In the genomic region with DNA sequence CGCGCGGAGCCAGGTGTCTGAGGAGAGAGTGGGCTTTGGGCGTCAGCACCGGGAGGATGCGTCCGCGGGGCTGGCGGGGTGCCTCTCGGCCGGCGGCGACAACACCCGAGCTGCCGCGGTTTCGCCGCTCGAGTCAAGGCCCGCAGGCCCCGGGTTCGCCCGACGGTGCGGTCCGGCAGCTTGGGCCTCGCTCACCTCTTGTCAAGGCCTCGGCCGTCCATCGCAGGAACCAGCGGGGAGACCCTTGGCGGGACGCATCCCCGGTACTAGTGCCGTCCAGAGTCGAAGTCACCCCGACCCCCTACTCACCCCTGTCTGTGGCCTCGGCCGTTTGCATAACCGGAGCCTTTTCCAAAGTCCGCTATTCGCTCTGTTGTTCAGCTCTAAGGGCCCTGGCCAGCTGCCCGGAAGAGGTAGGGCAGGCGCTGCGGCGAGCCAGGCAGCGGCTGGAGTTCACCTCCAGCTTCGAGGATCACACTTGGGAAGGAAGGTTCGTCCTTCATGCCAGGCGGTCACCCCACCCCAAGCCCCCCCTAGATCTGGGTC, we compare ENCODE assay signal across 8 mouse cellular contexts. TPM values are rescaled to one million over a fixed set of nuclear protein-coding genes. Genes with fewer than 3 reads are reported as not detected.
A peak's percentile ranks its signal among the peaks of the same experiment; 100 is the strongest.
DNase-seq lines count a peak whose midpoint lies in the region; ATAC-seq lines count a peak whose summit lies in the region.

No protein-coding gene starts in this region.

- peak; percentile 17 for DNase-seq in urinary bladder, postnatal 10 days (ENCODE audit: low spot score)
- DNase-seq in urinary bladder, adult 2 months (ENCODE audit: low spot score) = no peak
- DNase-seq in B cell, adult 2 months = no peak

- peaks cover 20% of the 10 kb centered on the region for H3K4me1 ChIP-seq in embryonic facial prominence, embryonic 12.5 days
- peaks cover 41% of the 10 kb centered on the region for H3K4me1 ChIP-seq in heart, embryonic 13.5 days
- peaks cover 21% of the 10 kb centered on the region for H3K4me1 ChIP-seq in kidney, embryonic 16.5 days (ENCODE audit: insufficient read depth, low read length)
- peaks cover 25% of the 10 kb centered on the region for H3K4me1 ChIP-seq in liver, embryonic 16.5 days (ENCODE audit: control insufficient read depth, low read depth, low read length)
- peaks cover 41% of the 10 kb centered on the region for H3K4me1 ChIP-seq in neural tube, embryonic 13.5 days (replicated peaks)

- H3K9ac ChIP-seq in embryonic facial prominence, embryonic 12.5 days = peak overlapping the region; percentile 91
- H3K9ac ChIP-seq in heart, embryonic 13.5 days = peak overlapping the region; percentile 92
- peak overlapping the region; percentile 98 for H3K9ac ChIP-seq in kidney, embryonic 16.5 days (replicated peaks; ENCODE audit: low read length)
- peak overlapping the region; percentile 99 for H3K9ac ChIP-seq in liver, embryonic 16.5 days (ENCODE audit: low read depth, low read length)
- H3K9ac ChIP-seq in neural tube, embryonic 13.5 days = peak overlapping the region; percentile 97

- H3K4me3 ChIP-seq in embryonic facial prominence, embryonic 12.5 days = peak overlapping the region; percentile 76
- H3K4me3 ChIP-seq in heart, embryonic 13.5 days = peak overlapping the region; percentile 68
- H3K4me3 ChIP-seq in kidney, embryonic 16.5 days (ENCODE audit: low read length) = peak overlapping the region; percentile 96
- peak overlapping the region; percentile 76 for H3K4me3 ChIP-seq in liver, embryonic 16.5 days (ENCODE audit: low read depth, low read length)
- peak overlapping the region; percentile 90 for H3K4me3 ChIP-seq in neural tube, embryonic 13.5 days

- H3K4me2 ChIP-seq in embryonic facial prominence, embryonic 12.5 days (replicated peaks) = peak overlapping the region; percentile 74
- H3K4me2 ChIP-seq in heart, embryonic 13.5 days = peak overlapping the region; percentile 94
- H3K4me2 ChIP-seq in kidney, embryonic 16.5 days (replicated peaks; ENCODE audit: low read depth, low read length) = peak overlapping the region; percentile 83
- H3K4me2 ChIP-seq in liver, embryonic 16.5 days (ENCODE audit: low read depth, low read length) = peak overlapping the region; percentile 93
- H3K4me2 ChIP-seq in neural tube, embryonic 13.5 days = peak overlapping the region; percentile 82

- no peaks in the 10 kb centered on the region; the same call in 1 of the 2 replicates for H3K36me3 ChIP-seq in embryonic facial prominence, embryonic 12.5 days
- peaks cover 10% of the 10 kb centered on the region for H3K36me3 ChIP-seq in heart, embryonic 13.5 days
- no peaks in the 10 kb centered on the region for H3K36me3 ChIP-seq in kidney, embryonic 16.5 days (ENCODE audit: insufficient read depth, low read length)
- peaks cover 8% of the 10 kb centered on the region for H3K36me3 ChIP-seq in liver, embryonic 16.5 days (ENCODE audit: control insufficient read depth, insufficient read depth)
- H3K36me3 ChIP-seq in neural tube, embryonic 13.5 days = peaks cover 4% of the 10 kb centered on the region

- H3K9me3 ChIP-seq in embryonic facial prominence, embryonic 12.5 days = no peaks in the 10 kb centered on the region
- no peaks in the 10 kb centered on the region for H3K9me3 ChIP-seq in heart, embryonic 13.5 days
- H3K9me3 ChIP-seq in kidney, embryonic 16.5 days (ENCODE audit: low read length) = no peaks in the 10 kb centered on the region
- no peaks in the 10 kb centered on the region for H3K9me3 ChIP-seq in liver, embryonic 16.5 days (replicated peaks; ENCODE audit: control insufficient read depth, low read length)
- H3K9me3 ChIP-seq in neural tube, embryonic 13.5 days = no peaks in the 10 kb centered on the region

- H3K27ac ChIP-seq in embryonic facial prominence, embryonic 12.5 days = peak overlapping the region; percentile 91
- H3K27ac ChIP-seq in heart, embryonic 13.5 days (replicated peaks) = peak overlapping the region; percentile 98
- peak overlapping the region; percentile 94 for H3K27ac ChIP-seq in kidney, embryonic 16.5 days (ENCODE audit: low read length)
- H3K27ac ChIP-seq in liver, embryonic 16.5 days (ENCODE audit: low read length) = peak overlapping the region; percentile 98
- peak overlapping the region; percentile 95 for H3K27ac ChIP-seq in neural tube, embryonic 13.5 days (replicated peaks)

- no peaks in the 10 kb centered on the region for H3K27me3 ChIP-seq in embryonic facial prominence, embryonic 12.5 days
- no peaks in the 10 kb centered on the region for H3K27me3 ChIP-seq in heart, embryonic 13.5 days (replicated peaks)
- no peaks in the 10 kb centered on the region for H3K27me3 ChIP-seq in kidney, embryonic 16.5 days (ENCODE audit: insufficient read depth, low read length)
- no peaks in the 10 kb centered on the region for H3K27me3 ChIP-seq in liver, embryonic 16.5 days (ENCODE audit: control insufficient read depth, insufficient read depth, low read depth, low read length)
- no peaks in the 10 kb centered on the region for H3K27me3 ChIP-seq in neural tube, embryonic 13.5 days

- ATAC-seq in embryonic facial prominence, embryonic 12.5 days (ENCODE audit: insufficient number of reproducible peaks, insufficient read depth, low FRiP score, low TSS enrichment) = peak; percentile 35; the same call in 1 of the 2 replicates
- peak; percentile 26; the same call in 1 of the 2 replicates for ATAC-seq in heart, embryonic 13.5 days (ENCODE audit: extremely low read depth, insufficient number of reproducible peaks, low FRiP score, low TSS enrichment)
- ATAC-seq in kidney, embryonic 16.5 days (ENCODE audit: low FRiP score, low TSS enrichment) = peak; percentile 69
- ATAC-seq in liver, embryonic 16.5 days (ENCODE audit: low read depth) = peak; percentile 37
- peak; percentile 71 for ATAC-seq in neural tube, embryonic 13.5 days (ENCODE audit: low read depth)

- WGBS in embryonic facial prominence, embryonic 12.5 days = under 1% methylated on average over 50 of the region's 50 CpGs
- WGBS in heart, embryonic 13.5 days = under 1% methylated on average over 50 of the region's 50 CpGs
- 0% methylated on average over 50 of the region's 50 CpGs for WGBS in kidney, embryonic 16.5 days
- WGBS in liver, embryonic 16.5 days (ENCODE audit: insufficient replicate concordance) = 0% methylated on average over 49 of the region's 50 CpGs
- WGBS in neural tube, embryonic 13.5 days = 0% methylated on average over 50 of the region's 50 CpGs

RNA-seq across cellular contexts. Expression of gene BC049762, which starts 0.5 kb away (rescaled TPM):
- 0.37 TPM in 1 of 2 replicates, not detected in the other for polyA plus RNA-seq in urinary bladder, adult 2 months (2012; rRNA removed)
- polyA plus RNA-seq in embryonic facial prominence, embryonic 12.5 days (2016; fragmentation: Nextera tagmentation; extraction: Ambion mirVana) = 0.22 TPM in 1 of 2 replicates, not detected in the other
- polyA plus RNA-seq in heart, embryonic 13.5 days (2015; fragmentation: Nextera tagmentation; extraction: Ambion mirVana) = 0.17 and 0.27 TPM in 2 replicates
- 0.21 and 0.29 TPM in 2 replicates for polyA plus RNA-seq in kidney, embryonic 16.5 days (2015; fragmentation: Nextera tagmentation; extraction: Ambion mirVana)
- polyA plus RNA-seq in liver, embryonic 16.5 days (2015; fragmentation: Nextera tagmentation; extraction: Ambion mirVana) = 0.15 and 0.46 TPM in 2 replicates
- 0.34 TPM in 1 of 2 replicates, not detected in the other for polyA plus RNA-seq in neural tube, embryonic 13.5 days (2015; fragmentation: Nextera tagmentation; extraction: Ambion mirVana)

RNA-seq across cellular contexts. Expression of gene Clk4, which starts 1.8 kb away (rescaled TPM):
- 126 and 140 TPM in 2 replicates for polyA plus RNA-seq in urinary bladder, adult 2 months (2012; rRNA removed)
- polyA plus RNA-seq in embryonic facial prominence, embryonic 12.5 days (2016; fragmentation: Nextera tagmentation; extraction: Ambion mirVana) = 144 and 155 TPM in 2 replicates
- 66.8 and 78.1 TPM in 2 replicates for polyA plus RNA-seq in heart, embryonic 13.5 days (2015; fragmentation: Nextera tagmentation; extraction: Ambion mirVana)
- polyA plus RNA-seq in kidney, embryonic 16.5 days (2015; fragmentation: Nextera tagmentation; extraction: Ambion mirVana) = 113 and 128 TPM in 2 replicates
- polyA plus RNA-seq in liver, embryonic 16.5 days (2015; fragmentation: Nextera tagmentation; extraction: Ambion mirVana) = 54.7 and 58.7 TPM in 2 replicates
- 133 and 154 TPM in 2 replicates for polyA plus RNA-seq in neural tube, embryonic 13.5 days (2015; fragmentation: Nextera tagmentation; extraction: Ambion mirVana)

RNA-seq across cellular contexts. Expression of gene Col23a1, which starts 26.4 kb away (rescaled TPM):
- 2.6 and 3.2 TPM in 2 replicates for polyA plus RNA-seq in urinary bladder, adult 2 months (2012; rRNA removed)
- polyA plus RNA-seq in embryonic facial prominence, embryonic 12.5 days (2016; fragmentation: Nextera tagmentation; extraction: Ambion mirVana) = 29.3 and 32.4 TPM in 2 replicates
- polyA plus RNA-seq in heart, embryonic 13.5 days (2015; fragmentation: Nextera tagmentation; extraction: Ambion mirVana) = 9.9 and 10.5 TPM in 2 replicates
- 5.2 and 5.8 TPM in 2 replicates for polyA plus RNA-seq in kidney, embryonic 16.5 days (2015; fragmentation: Nextera tagmentation; extraction: Ambion mirVana)
- 0.06 and 0.15 TPM in 2 replicates for polyA plus RNA-seq in liver, embryonic 16.5 days (2015; fragmentation: Nextera tagmentation; extraction: Ambion mirVana)
- 7.9 and 8.0 TPM in 2 replicates for polyA plus RNA-seq in neural tube, embryonic 13.5 days (2015; fragmentation: Nextera tagmentation; extraction: Ambion mirVana)

RNA-seq across cellular contexts. Expression of gene Gm12569, which starts 43.1 kb away (rescaled TPM):
- not detected in 2 replicates for polyA plus RNA-seq in urinary bladder, adult 2 months (2012; rRNA removed)
- not detected in 2 replicates for polyA plus RNA-seq in embryonic facial prominence, embryonic 12.5 days (2016; fragmentation: Nextera tagmentation; extraction: Ambion mirVana)
- not detected in 2 replicates for polyA plus RNA-seq in heart, embryonic 13.5 days (2015; fragmentation: Nextera tagmentation; extraction: Ambion mirVana)
- not detected in 2 replicates for polyA plus RNA-seq in kidney, embryonic 16.5 days (2015; fragmentation: Nextera tagmentation; extraction: Ambion mirVana)
- polyA plus RNA-seq in liver, embryonic 16.5 days (2015; fragmentation: Nextera tagmentation; extraction: Ambion mirVana) = not detected in 2 replicates
- polyA plus RNA-seq in neural tube, embryonic 13.5 days (2015; fragmentation: Nextera tagmentation; extraction: Ambion mirVana) = not detected in 2 replicates
